Mouse (Mus musculus) small intestine, adult 2 months (tissue): Measurements from ENCODE around the gene Ear6. TPM values are rescaled to one million over a fixed set of nuclear protein-coding genes. Genes with fewer than 3 reads are reported as not detected.
"Not testable (repeated sequence)": the region's sequence is repeated elsewhere in the genome, so short reads cannot be mapped to it uniquely, and the experiment has no call there.

Source experiments
- H3K27ac ChIP-seq: fragments of 200-500 bp; 2 replicates; pipeline ENCODE4 v1.5.1; 2012; ENCODE audit warnings: low read depth, low read length, control low read depth, inconsistent platforms; ENCODE audit not compliant: insufficient read depth
- H3K27me3 ChIP-seq: fragments of 200-500 bp; 2 replicates; pipeline ENCODE4 v1.6.1; 2012; ENCODE audit warnings: mild to moderate bottlenecking, moderate library complexity, low read length, inconsistent platforms; ENCODE audit not compliant: control insufficient read depth, insufficient read depth
- H3K36me3 ChIP-seq: fragments of 200-500 bp; 2 replicates; pipeline ENCODE4 v1.6.1; 2012; ENCODE audit warnings: mild to moderate bottlenecking, low read length, control low read depth, inconsistent platforms; ENCODE audit not compliant: control insufficient read depth, insufficient read depth
- H3K4me1 ChIP-seq: fragments of 200-500 bp; 2 replicates; pipeline ENCODE4 v1.6.1; 2012; ENCODE audit warnings: low read length, inconsistent platforms, mixed read lengths; ENCODE audit not compliant: control insufficient read depth, insufficient read depth, insufficient read length
- H3K4me3 ChIP-seq: fragments of 200-500 bp; 2 replicates; pipeline ENCODE4 v1.5.1; 2012; ENCODE audit warnings: low read depth, mild to moderate bottlenecking, control low read depth, inconsistent platforms, low read length, moderate library complexity
- CTCF ChIP-seq: fragments of 200-500 bp; IDR thresholded peaks from 2 replicates; pipeline ENCODE4 v1.5.1; 2012; ENCODE audit warnings: low read depth, mild to moderate bottlenecking, control low read depth, inconsistent platforms, low read length, moderate library complexity, mixed read lengths; ENCODE audit not compliant: insufficient replicate concordance, insufficient read length; ENCODE audit errors: extremely low read depth
- POLR2A ChIP-seq: fragments of 200-500 bp; IDR thresholded peaks from 2 replicates; pipeline ENCODE4 v1.6.1; 2012; ENCODE audit warnings: low read depth, mild to moderate bottlenecking, control low read depth, inconsistent platforms, low read length, moderate library complexity
- WGBS: fragments of 180-500 bp; shearing (Covaris S2); methylation state at CpG from one replicate; pipeline ENCODE4 v1.1.7; 2018; 5-methylcytosine and 5-hydroxymethylcytosine counted together
- polyA plus RNA-seq: library from polyadenylated mRNA; depleted of rRNA; stranded (reverse); fragments of >200 nt; gene quantifications from 2 replicates; pipeline ENCODE4 v1.2.3, GENCODE M21; 2012

Gene Ear6
- polyA plus RNA-seq, 1 experiment, result not detected

DNA sequence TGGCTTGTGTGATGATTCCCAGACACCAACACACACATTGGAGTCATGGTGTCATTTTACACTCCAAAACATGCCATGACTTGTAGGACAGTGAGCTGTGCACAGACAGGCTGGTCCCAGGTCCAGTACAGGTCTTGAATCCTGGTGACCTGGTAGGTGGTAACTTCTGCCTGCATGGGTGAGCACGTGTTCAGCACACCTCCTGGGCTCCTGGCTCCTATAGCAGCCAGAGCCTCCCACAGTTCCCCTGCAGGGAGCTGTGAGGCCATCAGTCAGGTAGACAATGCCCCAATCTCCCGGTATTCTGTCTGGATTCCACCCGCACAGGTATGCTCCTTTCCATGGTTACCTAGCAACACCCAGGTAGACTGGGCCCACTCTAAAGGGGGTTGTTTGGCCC is 6.9 kb upstream of the Ear6 start:
- H3K4me3 ChIP-seq, result no peak overlapping the region
- H3K36me3 ChIP-seq, result no peaks in the 10 kb centered on the region
- H3K27me3 ChIP-seq, result peaks cover 3% of the 10 kb centered on the region
- H3K4me1 ChIP-seq, result no peaks in the 10 kb centered on the region
- 35% methylated on average over 3 of the region's 3 CpGs for WGBS
- TF ChIP-seq CTCF (no peak), POLR2A (no peak)
- H3K27ac ChIP-seq, result no peak overlapping the region

- WGBS, result 51% methylated on average over 3 of the region's 3 CpGs
- H3K4me1 ChIP-seq, H3K27me3 ChIP-seq, H3K4me3 ChIP-seq, H3K27ac ChIP-seq, H3K36me3 ChIP-seq: not testable (repeated sequence)
Measured at GRCm38 (mm10) chr14:51851006-51851405, 2.5 kb upstream of the Ear6 start.

DNA sequence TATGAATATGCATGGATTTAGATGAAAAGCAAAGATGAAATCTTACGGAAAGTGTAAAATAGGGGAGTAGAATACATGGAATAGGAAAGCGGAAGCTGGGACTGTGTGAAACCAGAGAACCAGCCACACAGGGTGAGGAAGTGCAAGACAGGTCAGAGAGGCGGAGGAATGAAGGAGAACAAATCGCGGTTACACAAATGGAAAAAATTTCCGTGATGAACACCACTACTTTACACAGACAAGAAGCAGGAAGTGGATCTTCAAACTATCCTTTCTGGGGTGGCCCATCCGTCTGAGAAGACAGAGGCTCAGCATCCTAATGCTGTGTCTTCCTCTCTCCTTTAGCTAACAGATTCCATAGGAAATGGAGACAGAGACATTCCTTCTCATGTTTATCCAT is 1.8 kb downstream of the Ear6 start:
- H3K4me1 ChIP-seq, H3K4me3 ChIP-seq, H3K27me3 ChIP-seq, H3K27ac ChIP-seq, H3K36me3 ChIP-seq: not testable (repeated sequence)
- WGBS, result 72% methylated on average over 7 of the region's 7 CpGs

GRCm38 (mm10) chr14:51863603-51864002 is 10.1 kb downstream of the Ear6 start:
- H3K4me1 ChIP-seq, H3K4me3 ChIP-seq, H3K36me3 ChIP-seq, H3K27ac ChIP-seq, H3K27me3 ChIP-seq: not testable (repeated sequence)
- WGBS, result 9% methylated on average over 1 of the region's 1 CpGs

DNA sequence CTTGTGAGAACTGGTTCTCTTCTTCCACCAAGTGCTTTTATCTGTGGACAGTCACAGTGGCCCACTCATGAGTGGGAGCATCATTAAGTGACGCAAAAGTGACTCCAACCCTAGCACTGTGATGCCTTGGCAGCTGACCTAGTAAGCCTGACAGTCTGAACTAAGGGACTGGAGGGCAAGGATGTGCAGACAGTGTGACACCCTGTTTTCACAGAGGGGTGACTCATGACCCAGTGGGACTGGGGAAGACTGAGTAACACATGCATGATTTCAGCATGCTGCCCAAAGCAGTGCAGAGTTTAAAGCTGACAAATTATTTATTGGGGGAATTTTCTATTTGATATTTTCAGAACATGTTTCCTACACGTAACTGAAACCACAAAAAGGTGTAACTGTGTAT is 17.3 kb downstream of the Ear6 start:
- Histone ChIP-seq H3K4me3 (no peak overlapping the region), H3K27ac (no peak overlapping the region), H3K27me3 (no peaks in the 10 kb centered on the region), H3K36me3 (no peaks in the 10 kb centered on the region), H3K4me1 (no peaks in the 10 kb centered on the region)
- TF ChIP-seq CTCF (no peak), POLR2A (no peak)
- 72% methylated on average over 2 of the region's 2 CpGs for WGBS

DNA sequence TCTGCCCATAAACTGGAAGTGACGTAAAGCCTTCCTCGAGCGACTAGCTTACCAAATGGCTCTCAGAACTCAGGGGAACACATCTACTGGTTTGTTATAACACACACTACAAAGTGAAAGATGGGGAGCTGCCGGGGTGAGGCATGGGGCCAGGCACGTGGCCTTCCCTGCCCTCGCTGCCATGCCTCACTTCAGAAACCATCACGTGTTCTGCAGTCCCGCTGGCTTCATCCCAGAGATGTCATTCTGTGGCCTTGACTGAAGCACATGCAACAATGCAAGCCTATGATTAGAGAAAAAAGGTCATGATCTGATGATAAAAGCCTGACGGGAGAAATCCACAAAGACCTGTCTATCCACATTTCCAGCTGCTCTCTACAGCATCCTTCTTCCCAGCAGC is 18.2 kb downstream of the Ear6 start:
- WGBS, result 67% methylated on average over 9 of the region's 9 CpGs
- TF ChIP-seq POLR2A (no peak), CTCF (no peak)
- no peak overlapping the region for H3K27ac ChIP-seq
- H3K27me3 ChIP-seq, result no peaks in the 10 kb centered on the region
- H3K4me1 ChIP-seq, result no peaks in the 10 kb centered on the region
- no peaks in the 10 kb centered on the region for H3K36me3 ChIP-seq
- no peak overlapping the region for H3K4me3 ChIP-seq

GRCm38 (mm10) chr14:51877517-51877916 is 24.0 kb downstream of the Ear6 start:
- H3K27ac ChIP-seq, result no peak overlapping the region
- no peak overlapping the region for H3K4me3 ChIP-seq
- WGBS, result 46% methylated on average over 3 of the region's 3 CpGs
- H3K4me1 ChIP-seq, result no peaks in the 10 kb centered on the region
- no peaks in the 10 kb centered on the region for H3K36me3 ChIP-seq
- no peak for TF ChIP-seq CTCF
- TF ChIP-seq POLR2A, result no peak
- no peaks in the 10 kb centered on the region for H3K27me3 ChIP-seq

GRCm38 (mm10) chr14:51883527-51884030 is 30.1 kb downstream of the Ear6 start:
- WGBS, result under 1% methylated on average over 4 of the region's 4 CpGs
- Histone ChIP-seq H3K36me3 (peaks cover 7% of the 10 kb centered on the region), H3K27ac (0 out of 2 replicates have a peak overlapping the region, but pooled peaks have one; percentile 14), H3K4me3 (no peak overlapping the region), H3K4me1 (no peaks in the 10 kb centered on the region; the same call in 1 of the 2 replicates), H3K27me3 (no peaks in the 10 kb centered on the region)
- TF ChIP-seq CTCF (no peak), POLR2A (no peak)
